Mouse (Mus musculus) layer of hippocampus, postnatal 14 days (tissue): Measurements from ENCODE around the gene Zfp629. TPM values are rescaled to one million over a fixed set of nuclear protein-coding genes. Genes with fewer than 3 reads are reported as not detected.

Experiments
- DNase-seq, 2 experiments: peaks; one replicate each; pipeline ENCODE4 v3.0.0; 2021 to 2022; ENCODE audit warnings: low spot score in 2 of 2, mixed read lengths in 1 of 2
- total RNA-seq, 2 experiments: library from RNA; stranded (reverse); gene quantifications; 2 replicates each; pipeline ENCODE4 v1.2.3; 2021

Gene Zfp629
- total RNA-seq, 2 experiments from 2014 or later: 21.3 to 22.6 TPM

DNA sequence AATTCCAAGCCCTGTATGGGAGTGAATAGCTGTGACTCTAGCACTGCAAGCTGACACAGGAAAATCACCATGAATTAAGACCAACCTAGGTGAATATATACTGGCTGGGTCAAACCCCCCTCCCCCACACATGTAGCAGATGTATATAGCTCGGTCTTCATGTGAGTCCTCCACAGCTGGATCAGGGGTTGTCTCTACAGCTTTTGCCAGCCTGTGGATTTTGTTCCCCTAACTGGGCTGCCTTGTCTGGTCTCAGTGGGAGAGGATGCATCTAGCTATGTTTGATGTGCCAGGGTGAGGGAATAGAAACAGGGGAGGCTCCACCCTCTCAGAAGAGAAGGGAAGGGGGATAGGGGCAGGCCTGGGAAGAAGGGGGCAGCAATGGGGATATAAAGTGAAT, 739 bp upstream of the Zfp629 start:
- no peak for DNase-seq

DNA sequence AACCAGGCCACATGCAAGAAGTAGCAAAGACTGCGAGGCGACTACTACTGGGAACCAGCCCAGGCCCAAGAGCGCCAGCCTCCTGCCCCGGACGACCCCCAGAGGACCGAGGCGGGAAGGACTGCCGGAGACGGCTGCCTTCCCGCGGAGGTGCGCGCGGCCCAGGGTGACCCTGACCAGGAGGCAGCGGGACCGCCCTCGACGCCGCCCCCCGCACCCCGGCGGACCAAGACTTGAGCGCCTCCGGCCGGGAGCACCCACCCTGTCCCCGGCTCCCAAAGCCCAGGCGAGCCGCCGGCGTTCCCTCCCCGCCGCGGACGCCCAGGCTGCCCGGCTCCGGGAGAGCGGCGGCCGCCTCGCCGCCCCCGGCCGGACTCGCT, 1.1 kb downstream of the Zfp629 start:
- DNase-seq: no peak

DNA sequence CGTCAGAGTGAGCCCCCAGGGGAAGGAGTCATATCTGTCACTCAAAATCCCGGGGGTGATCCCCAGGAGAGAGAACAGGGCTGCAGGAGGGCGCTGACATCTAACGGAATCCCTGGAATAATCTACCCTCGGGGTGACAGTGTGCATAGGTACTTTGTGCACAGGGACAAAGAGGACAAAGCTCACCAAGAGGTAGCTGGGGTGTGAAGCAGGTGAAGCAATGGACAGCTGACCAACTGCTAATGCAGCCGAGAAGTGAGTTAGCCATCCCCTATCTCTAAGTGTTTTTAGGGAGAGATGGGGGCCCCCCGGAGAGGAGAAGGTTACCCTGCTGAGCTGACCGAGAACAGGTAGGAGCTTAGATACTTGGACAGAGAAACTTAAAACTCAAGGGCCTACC, 1.5 kb downstream of the Zfp629 start:
- DNase-seq: no peak

DNA sequence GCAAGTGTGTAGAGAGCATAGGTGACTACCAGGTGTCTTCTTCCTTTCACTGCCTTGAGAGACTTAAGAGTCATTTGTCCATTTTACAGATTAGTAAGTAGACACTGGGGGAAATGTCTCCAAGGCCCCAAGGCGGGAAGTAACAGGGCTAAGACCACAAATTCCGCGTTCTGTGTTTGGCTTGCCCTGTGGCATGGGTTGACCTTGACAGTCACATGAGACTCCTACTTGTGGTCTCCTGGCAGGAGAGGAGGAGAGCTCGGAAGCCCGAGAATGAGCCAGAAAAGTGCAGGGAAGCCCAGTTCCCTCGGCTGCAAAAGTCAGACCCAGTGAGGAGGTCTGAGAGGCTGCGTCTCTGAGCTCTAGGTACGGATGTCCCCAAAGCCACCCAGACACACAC, 2.1 kb downstream of the Zfp629 start:
- no peak for DNase-seq

DNA sequence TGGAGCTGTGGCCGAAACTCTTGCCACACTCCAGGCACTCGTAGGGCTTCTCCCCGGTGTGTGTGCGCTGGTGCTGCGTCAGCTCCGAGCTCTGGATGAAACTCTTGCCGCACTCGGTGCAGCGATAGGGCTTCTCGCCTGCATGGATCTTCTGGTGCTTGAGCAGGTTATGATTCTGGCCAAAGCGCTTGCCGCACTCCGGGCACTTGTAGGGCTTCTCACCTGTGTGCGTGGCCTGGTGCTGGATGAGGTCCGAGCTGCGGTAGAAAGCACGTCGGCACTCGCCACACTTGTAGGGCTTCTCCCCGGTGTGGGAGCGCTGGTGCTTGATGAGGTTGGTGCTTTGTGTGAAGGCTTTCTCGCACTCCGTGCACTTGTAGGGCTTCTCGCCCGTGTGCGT, 4.0 kb downstream of the Zfp629 start:
- no peak for DNase-seq

DNA sequence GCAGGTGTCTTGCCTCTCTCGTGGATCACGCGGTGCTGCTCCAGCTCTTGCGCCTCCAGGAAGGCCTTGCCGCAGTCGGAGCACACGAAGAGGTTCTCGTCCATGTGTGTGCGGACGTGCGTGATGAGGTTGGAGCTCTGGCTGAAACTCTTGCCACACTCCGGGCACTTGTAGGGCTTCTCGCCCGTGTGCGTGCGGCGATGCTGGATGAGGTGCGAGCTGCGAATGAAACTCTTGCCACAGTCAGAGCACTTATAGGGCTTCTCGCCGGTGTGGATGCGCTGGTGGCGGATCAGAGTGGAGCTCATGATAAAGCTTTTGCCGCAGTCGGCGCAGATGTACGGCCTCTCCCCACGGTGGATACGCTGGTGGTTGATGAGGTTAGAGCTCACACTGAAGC, 4.6 kb downstream of the Zfp629 start:
- DNase-seq: no peak

DNA sequence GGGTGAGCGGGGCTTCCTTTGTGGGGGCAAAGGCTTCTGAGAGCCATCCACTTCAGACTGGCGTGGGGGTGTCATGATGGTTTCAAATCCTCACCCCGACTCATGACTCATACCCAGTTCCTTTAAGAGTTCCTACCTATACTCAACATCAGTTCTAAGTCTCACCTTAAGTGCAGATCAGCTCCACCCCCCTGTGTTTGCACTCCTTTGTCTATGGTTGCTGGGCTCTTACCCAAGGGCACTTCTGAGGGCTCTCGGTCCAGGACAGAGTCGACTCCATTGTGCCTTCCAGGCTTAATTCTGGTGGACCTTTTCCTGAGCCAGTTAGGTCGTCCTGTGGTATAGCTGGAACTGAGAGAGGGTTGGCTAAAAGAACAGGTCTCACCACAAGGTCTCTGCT, 8.4 kb downstream of the Zfp629 start:
- no peak for DNase-seq

DNA sequence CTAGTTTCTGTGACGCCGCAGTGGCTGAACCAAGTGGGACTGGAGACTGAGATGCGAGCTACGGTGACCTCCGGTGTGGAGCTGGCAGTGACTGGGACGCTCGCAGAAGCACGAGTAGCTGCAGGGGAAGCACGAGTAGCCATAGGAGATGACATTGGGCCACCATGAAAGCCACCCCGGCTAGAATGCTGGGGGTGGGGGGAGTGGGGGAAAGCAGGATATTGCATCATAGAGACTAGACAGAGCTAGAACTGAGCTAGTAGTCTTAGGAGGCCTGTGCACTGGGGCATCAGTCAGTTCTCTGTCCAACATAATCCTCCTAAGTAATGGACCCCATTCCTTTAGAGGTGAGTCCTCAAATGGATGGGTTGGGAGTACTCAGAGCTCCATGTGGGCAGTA, 11.3 kb downstream of the Zfp629 start:
- no peak for DNase-seq

DNA sequence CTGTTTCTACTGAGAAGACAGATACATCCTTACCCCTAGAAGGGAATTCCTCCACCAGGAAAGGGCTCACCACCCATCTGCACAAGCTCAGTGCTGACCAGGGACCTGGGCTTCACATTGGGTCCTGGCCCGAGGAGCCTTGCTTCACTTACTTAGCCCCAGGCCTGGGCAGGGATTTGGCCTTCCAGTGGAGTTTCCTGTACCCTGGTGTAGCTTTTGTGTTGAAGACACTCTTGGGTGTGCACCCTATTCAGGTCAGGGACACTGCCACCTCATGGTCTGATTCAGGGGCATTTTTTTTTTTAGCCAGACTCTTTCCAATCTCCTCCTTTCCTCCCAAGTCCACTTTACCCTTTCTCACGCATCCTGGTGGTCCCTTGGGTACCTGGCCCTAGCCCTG, 12.7 kb downstream of the Zfp629 start:
- DNase-seq: no peak

DNA sequence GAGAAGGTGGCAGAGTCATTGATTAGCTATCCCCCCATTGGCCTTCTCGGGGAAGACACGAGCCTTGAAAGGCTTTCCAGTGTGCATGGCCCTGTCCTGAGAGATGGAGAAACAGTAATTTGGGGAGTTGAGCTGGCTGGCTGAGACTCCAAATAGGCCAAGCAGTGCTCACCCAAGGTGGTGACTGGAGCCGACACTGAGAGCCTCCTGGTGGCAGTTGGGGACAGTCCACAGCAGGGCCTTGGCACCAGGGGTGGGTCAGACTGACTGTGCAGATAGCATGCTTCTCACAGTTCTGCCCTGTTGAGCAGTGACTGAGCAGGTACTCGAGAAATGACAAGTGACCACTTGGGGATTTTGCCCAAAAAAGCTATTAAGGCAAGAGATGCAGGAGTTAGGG, 13.9 kb downstream of the Zfp629 start:
- no peak for DNase-seq

DNA sequence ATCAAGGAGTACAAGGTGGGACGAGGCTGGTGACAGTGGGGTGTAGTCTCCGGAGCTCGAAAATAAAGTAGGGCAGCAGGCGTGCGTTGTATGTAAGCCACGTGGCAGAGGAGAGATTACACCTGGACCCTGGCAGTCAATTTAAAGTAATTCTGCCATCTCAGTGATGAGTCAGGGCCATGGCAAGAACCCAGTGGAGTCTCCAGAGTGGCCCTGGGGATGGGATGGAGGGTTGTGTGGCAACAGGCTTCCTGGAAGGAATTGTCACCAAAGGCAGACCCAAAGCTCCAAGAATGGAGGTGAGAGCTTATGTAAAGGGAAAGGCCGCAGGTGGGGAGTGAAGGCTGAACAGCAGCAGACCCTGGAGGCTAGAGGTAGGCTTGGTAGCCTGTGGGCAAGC, 15.0 kb downstream of the Zfp629 start:
- no peak for DNase-seq

DNA sequence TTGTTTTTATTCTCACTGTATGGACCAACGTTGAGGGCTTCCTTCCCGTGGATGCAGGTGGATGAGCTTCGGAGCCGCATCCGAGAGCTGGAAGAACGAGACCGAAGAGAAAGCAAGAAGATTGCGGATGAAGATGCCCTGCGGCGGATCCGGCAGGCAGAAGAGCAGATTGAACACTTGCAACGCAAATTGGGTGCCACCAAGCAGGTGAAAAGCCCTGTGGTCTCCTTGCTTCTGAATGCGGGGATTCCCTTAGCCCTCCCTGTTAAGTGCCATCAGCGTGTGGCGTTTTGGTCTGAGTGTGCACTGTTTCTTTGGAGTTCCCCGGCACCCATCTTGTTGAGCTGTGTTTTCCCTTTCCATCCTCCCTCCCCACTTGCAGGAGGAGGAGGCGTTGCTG, 18.9 kb downstream of the Zfp629 start:
- DNase-seq: no peak

DNA sequence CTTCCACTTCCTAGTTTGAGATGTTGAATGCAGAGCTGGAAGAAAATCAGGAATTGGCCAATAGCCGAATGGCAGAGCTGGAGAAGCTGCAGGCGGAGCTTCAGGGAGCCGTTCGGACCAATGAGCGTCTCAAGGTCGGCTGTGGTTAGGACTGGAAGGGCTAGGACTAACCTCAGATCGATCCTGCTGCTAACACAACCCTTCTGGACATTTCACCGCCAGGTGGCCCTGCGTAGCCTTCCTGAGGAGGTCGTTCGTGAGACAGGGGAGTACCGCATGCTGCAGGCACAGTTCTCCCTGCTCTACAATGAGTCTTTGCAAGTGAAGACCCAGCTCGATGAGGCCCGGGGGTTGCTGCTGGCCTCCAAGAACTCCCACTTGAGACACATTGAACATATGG, 23.0 kb downstream of the Zfp629 start:
- DNase-seq: no peak

DNA sequence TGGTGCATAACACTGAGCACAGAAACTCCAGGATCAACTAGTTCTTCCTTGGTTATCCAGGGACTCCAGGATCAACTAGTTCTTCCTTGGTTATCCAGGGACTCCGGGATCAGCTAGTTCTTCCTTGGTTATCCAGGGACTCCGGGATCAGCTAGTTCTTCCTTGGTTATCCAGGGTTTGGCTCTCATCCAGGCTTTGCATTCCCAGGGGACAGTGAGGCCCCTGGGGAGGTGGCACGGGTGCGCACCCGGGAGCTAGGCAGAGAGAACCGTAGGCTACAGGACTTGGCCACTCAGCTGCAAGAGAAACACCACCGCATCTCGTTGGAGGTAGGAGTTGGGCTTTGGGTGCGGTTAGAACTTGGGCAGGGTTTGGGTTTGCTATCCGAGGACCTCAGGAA, 24.5 kb downstream of the Zfp629 start:
- no peak for DNase-seq

DNA sequence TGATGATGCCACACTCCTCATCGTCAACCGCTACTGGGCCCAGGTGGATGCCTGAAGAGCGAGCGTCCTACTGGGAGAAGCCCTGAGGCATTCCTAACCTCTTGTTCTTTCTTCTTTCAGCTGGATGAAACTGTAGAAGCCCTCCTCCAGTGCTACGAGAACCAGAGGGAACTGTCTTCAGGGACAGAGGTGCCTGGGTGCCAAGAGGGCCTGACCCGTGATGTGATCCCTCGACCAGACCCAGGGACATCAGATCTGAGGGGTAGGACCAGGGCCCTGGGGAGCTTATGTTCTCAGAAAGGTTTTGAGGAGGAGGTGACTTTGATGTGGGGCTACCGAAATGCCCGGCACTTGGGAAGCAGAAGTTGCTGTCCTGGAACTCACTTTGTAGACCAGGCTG, 26.0 kb downstream of the Zfp629 start:
- DNase-seq: no peak

DNA sequence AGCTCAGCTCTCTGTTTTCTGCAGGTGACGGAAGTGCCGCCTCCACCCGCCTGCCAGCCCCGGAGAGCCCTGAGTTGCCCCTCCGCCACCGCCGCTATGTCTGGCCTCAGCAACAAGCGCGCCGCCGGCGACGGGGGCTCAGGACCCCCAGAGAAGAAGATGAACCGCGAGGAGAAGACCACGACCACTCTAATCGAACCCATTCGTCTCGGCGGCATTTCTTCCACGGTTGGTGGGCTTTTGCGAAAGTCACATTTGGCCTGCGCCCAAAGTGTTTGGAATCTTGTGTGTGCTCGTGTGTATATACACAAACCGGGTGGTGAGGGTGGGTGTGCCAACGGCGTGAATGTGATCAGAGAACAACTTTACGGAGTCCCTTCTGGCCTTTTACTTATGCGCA, 26.7 kb downstream of the Zfp629 start:
- DNase-seq: no peak

DNA sequence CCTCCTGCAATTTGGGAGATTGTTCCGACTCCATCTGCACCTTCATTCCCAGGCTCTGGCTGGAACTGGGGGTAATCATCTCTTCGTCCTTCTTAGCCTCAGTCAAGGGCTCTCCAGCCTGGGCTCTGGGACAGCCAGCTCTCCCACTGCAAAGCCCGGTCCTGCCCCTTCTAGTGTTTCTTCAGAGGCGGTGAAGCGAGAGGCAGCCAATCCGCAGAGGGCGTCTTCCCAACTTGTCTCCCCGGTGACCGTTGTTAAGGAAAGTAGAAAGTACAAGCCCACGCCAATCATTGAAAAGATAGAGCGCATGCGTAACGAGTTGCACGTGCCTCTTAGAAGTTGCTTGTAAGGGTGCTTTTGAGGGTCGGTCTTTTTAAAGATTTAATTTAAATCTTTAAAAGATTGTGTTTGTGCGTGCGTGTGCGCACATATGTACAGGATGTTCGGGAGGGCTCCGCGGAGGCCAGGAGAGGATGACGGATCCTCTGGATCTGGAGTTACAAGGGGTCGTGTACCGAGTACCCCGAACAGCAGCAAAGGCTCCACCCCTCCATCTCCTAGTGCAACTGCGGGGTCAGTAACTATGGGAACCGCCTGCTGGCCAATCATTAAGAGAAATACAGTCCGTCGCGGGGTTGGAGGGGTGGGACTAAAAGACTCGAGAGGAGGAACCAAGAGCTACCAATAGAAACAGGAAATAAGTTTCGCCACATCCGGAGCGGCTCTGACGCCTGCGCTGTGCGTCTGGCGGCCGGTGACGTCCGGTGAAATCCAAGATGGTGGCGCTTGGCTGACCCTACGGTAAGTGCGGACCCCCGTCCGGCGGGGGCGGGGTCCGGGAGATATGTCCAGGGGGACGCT, 27.4 kb downstream of the Zfp629 start, which contains the start of the genes Ccdc189 and Rnf40:
Gene Ccdc189, minus strand, starts transcription at position 585 of the 861 bp plus-strand sequence.
Gene Rnf40, plus strand, starts transcription at position 757 of the 861 bp plus-strand sequence.
- DNase-seq: peak; percentile 95 to 98

DNA sequence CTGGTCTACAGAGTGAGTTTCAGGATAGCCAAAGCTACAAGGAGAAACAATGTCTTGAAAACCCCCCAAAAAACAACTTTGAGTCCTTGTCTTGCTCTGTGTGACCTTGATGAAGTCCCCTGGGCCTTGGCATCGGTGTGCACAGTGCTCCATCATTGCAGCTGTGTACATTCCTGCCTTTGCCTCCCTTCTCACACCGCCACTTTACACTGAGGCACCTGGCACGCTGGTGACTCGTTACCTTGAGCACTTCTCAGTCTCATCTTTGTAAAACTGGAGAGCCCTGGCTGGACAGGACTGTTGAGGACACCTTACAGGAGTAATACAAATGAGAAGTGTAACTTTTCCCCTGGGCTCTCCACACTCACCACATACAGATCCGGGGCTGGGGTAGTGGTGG, 28.4 kb downstream of the Zfp629 start:
- DNase-seq: no peak

DNA sequence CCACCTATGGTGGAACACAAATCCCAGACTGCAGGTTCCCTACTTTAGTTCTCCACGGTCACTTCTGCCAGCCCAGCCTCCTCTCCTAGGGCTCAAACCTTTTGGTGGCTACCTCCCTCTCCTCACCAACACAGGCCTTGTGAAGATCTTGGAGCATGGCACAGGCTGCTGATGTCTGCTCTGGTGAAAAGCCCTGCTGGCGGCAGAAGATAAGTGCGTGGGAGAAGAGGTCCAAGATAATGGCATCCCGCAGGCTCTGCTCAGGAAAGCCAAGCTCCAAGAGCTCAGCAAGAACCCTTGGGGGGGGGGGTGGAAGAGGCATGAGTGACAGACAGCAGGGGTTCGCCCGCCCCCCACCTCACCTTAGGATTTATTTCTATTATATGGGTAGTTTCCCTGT, 29.4 kb downstream of the Zfp629 start:
- DNase-seq: no peak

DNA sequence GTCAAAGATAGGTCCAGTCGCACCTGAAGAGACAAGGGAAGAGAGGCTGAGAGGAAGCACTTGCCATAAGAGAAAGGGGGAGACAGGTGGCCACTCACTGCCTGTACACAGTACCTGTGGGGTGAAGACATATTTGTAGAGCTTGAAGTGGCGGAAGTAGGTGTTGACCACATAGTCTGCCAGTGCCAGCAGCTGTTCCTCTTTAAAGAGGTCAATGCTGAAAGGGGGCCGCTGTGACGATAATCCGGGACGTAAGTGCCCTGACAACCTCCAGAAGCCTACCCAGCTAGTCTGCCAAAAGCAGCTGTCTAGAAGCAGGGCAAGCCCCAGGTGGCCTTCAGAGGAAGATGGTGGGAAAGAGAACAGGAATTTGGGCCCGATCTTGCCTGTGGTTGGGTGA, 30.6 kb downstream of the Zfp629 start:
- DNase-seq: no peak

DNA sequence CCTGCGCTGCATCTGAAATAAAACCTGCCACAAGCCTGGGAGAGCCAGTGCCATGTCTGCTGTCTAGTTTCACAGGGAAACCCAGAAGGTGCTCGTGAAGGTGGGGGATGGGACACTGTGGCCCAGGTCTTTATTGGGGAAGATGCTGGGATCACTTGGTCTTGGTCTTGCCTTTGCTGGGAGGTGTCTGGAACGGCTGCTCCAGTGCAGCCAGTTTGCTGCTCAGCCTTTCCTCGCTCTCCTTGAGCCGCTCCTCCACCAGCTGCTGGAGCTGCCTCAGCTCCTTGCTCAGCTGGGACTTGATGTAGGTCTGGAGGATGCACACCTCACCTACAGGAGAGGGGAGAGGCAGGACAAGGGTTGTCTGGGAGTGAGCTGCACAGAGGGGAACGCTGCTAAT, 32.3 kb downstream of the Zfp629 start:
- DNase-seq: no peak

DNA sequence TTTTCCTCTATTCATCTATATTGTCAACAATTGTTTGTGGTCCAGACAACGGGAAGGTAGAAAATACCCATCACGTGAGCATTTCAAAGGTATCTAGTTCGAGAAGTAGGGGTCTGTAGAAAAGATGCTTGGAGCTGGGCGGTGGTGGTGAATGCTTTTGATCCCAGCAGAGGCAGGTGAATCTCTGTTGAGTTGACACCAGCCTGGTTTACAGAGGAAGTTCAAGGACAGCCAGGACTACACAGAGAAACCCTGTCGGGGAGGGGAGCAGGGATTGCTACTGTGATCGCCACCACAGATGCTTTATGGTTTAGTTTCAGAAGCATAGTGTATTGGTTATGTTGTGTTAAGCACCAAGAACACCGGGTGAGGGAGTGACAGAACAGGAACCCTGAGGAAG, 41.5 kb downstream of the Zfp629 start:
- DNase-seq: no peak

DNA sequence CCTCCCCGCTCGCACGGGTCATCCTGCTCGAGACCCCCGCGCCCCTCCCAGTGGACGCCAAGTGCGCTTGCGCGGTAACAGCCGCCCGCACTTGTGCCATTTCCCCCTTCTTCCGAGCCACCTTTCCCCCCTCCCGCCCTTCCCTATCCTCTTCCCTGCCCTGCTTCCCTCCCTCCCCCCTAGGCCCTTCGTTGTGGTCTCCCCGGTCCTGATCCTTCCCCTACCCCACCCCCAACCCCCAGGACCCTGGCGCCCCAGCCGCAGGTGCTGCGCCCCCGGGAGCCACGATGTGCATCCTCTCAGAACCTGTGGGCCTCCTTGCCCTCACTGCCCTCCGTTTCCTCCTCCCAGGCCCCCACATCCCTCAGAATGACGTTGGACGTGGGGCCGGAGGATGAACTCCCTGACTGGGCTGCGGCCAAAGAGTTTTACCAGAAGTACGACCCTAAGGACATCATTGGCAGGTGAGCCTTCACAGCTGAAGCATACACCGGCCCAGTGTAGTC, 42.0 kb downstream of the Zfp629 start:
- no peak for DNase-seq
